In genomic region chr1:55572664-55573063, GRCm38 (mm10) we compare ENCODE assay signal across 22 mouse cellular contexts.
A peak's percentile ranks its signal among the peaks of the same experiment; 100 is the strongest.
DNase-seq lines count a peak whose midpoint lies in the region; ATAC-seq and TF ChIP-seq lines count a peak whose summit lies in the region.
"Had no signal": no experiment of that assay in that cellular context is flagged by ENCODE, and none has a peak within 500 bp of the region (broad histone marks: within the 10 kb centered on the region; RNA-seq: fewer than 3 reads in every experiment).

No protein-coding gene starts in this region.

- no peak overlapping the region for H3K4me3 ChIP-seq in gastrocnemius, adult 2 months
- H3K4me3 ChIP-seq in heart, embryonic 11.5 days (ENCODE audit: low read depth, low read length) = no peak overlapping the region
- H3K4me3 ChIP-seq in heart, adult 2 months = no peak overlapping the region
- H3K4me3 ChIP-seq in myocyte = no peak overlapping the region

- 60% methylated on average over 3 of the region's 3 CpGs for WGBS in heart, embryonic 11.5 days (ENCODE audit: insufficient replicate concordance)
- 84% methylated on average over 3 of the region's 3 CpGs for WGBS in heart, adult 2 months

- no peak for TF ChIP-seq POLR2A in heart, adult 2 months (IDR thresholded peaks at IDR 0.05; ENCODE audit: insufficient read depth, low read depth, low read length)
- no peak for TF ChIP-seq POLR2A in myocyte (IDR thresholded peaks at IDR 0.05; ENCODE audit: insufficient read length, low read depth)

- no peak for TF ChIP-seq EP300 in heart, adult 2 months (IDR thresholded peaks at IDR 0.05; ENCODE audit: insufficient read depth, low read depth, low read length)

- no peaks in the 10 kb centered on the region for H3K27me3 ChIP-seq in heart, embryonic 11.5 days (ENCODE audit: control insufficient read depth, insufficient read depth, low read length)
- H3K27me3 ChIP-seq in heart, adult 2 months (ENCODE audit: control insufficient read depth, insufficient read depth, low read length) = no peaks in the 10 kb centered on the region
- H3K27me3 ChIP-seq in myocyte (ENCODE audit: control insufficient read depth, insufficient read depth, insufficient read length) = no peaks in the 10 kb centered on the region
- H3K27me3 ChIP-seq: CH12.LX, Patski had no signal

- no peak overlapping the region for H3ac ChIP-seq in myocyte (ENCODE audit: control insufficient read depth, insufficient read length)

- no peak overlapping the region for H3K4me2 ChIP-seq in heart, embryonic 11.5 days
- H3K4me2 ChIP-seq in myocyte (ENCODE audit: low read depth) = no peak overlapping the region

- no peaks in the 10 kb centered on the region for H3K79me2 ChIP-seq in heart, adult 2 months (replicated peaks; ENCODE audit: control insufficient read depth, insufficient read depth, low read length)
- H3K79me2 ChIP-seq in myocyte (ENCODE audit: control insufficient read depth, insufficient read depth) = no peaks in the 10 kb centered on the region

- TF ChIP-seq CTCF in gastrocnemius, adult 2 months (IDR thresholded peaks at IDR 0.05) = no peak
- TF ChIP-seq CTCF in heart, adult 2 months (IDR thresholded peaks at IDR 0.05) = no peak

- H3K4me1 ChIP-seq in heart, embryonic 11.5 days (ENCODE audit: control insufficient read depth, insufficient read depth, low read length) = peaks cover 7% of the 10 kb centered on the region; the same call in 1 of the 2 replicates
- H3K4me1 ChIP-seq in heart, adult 2 months (ENCODE audit: control insufficient read depth, insufficient read depth, low read length) = peaks cover 13% of the 10 kb centered on the region

- no peak for DNase-seq in gastrocnemius, adult 2 months
- DNase-seq in gastrocnemius, postnatal 25 days = no peak
- DNase-seq in heart, adult 11 months = peak; percentile 88
- no peak for DNase-seq in heart, adult 2 months
- DNase-seq in heart, postnatal 36 days = no peak
- DNase-seq in left cerebral cortex, postnatal 10 days (ENCODE audit: extremely low spot score in 1 of 2, low spot score in 2 of 2) = no peak
- DNase-seq: adrenal gland, adult 2 months; adrenal gland, adult 8-10 months; adrenal gland, postnatal 10 days; adrenal gland, postnatal 14 days; adrenal gland, postnatal 25 days; adrenal gland, postnatal 36 days; B cell, adult 2 months; cerebellum, adult 11 months; cerebellum, adult 11-12 months had no signal

- H3K27ac ChIP-seq in gastrocnemius, adult 2 months = peak overlapping the region; percentile 28; the same call in 1 of the 2 replicates
- H3K27ac ChIP-seq in heart, embryonic 11.5 days (ENCODE audit: low read depth, low read length) = no peak overlapping the region
- 0 out of 2 replicates have a peak overlapping the region, but pooled peaks have one; percentile 15 for H3K27ac ChIP-seq in heart, adult 2 months

- H3K36me3 ChIP-seq in heart, embryonic 11.5 days (ENCODE audit: control insufficient read depth, insufficient read depth, low read length) = no peaks in the 10 kb centered on the region
- 0 out of 2 replicates have a peak, but pooled peaks cover 2% of the 10 kb centered on the region for H3K36me3 ChIP-seq in heart, adult 2 months (ENCODE audit: control insufficient read depth, insufficient read depth, low read length)
- no peaks in the 10 kb centered on the region for H3K36me3 ChIP-seq in myocyte (ENCODE audit: control insufficient read depth, insufficient read depth)
- H3K36me3 ChIP-seq: G1E had no signal

- no peaks in the 10 kb centered on the region for H3K9me3 ChIP-seq in heart, embryonic 11.5 days (replicated peaks; ENCODE audit: control insufficient read depth, low read length)
- H3K9me3 ChIP-seq: G1E had no signal

- no peak for ATAC-seq in heart, embryonic 11.5 days (replicated peaks; ENCODE audit: insufficient number of reproducible peaks, low FRiP score, low TSS enrichment)
- ATAC-seq: activated CD4-positive, CD25-positive, alpha-beta regulatory T cell, adult 4 months; CD4-positive, CD25-positive, alpha-beta regulatory T cell, adult 4 months; Patski had no signal

- H3K9ac ChIP-seq in heart, embryonic 11.5 days (ENCODE audit: low read depth, low read length) = no peak overlapping the region
- no peak overlapping the region for H3K9ac ChIP-seq in heart, adult 2 months (ENCODE audit: low read depth, low read length)

- intact Hi-C loops in gastrocnemius, adult 2 months (cut with DNase I) = loop anchor here (10.0 kb wide), 1 partner anchor 162 kb away; no protein-coding TSS in a partner anchor
- intact Hi-C loops in heart, adult 2 months (cut with DNase I) = no loop called here
- intact Hi-C loops in heart, postnatal 36 days (cut with DNase I) = loop anchor here (10.0 kb wide), 1 partner anchor 262 kb away; no protein-coding TSS in a partner anchor
- intact Hi-C loops in left cerebral cortex, postnatal 10 days (cut with DNase I) = no loop called here

TF ChIP-seq in myocyte, 11 proteins besides CTCF, POLR2A, EP300 and RAD21:
- peak; percentile 28 to 72 (median 70) for TF ChIP-seq MYOG (IDR thresholded peaks at IDR 0.05; ENCODE audit: control insufficient read depth in 1 of 3, insufficient read depth in 1 of 3, insufficient read length in 2 of 3, low read depth in 2 of 3)
- no peak for TF ChIP-seq POLR2AphosphoS2 (IDR thresholded peaks at IDR 0.05; ENCODE audit: insufficient read length, low read depth)
- TF ChIP-seq TCF3 (IDR thresholded peaks at IDR 0.05; ENCODE audit: insufficient read length, low read depth) = no peak
- TF ChIP-seq MAX (IDR thresholded peaks at IDR 0.05; ENCODE audit: low read depth) = no peak
- peak; percentile 51 to 77 (median 70) for TF ChIP-seq MYOD1 (IDR thresholded peaks at IDR 0.05; ENCODE audit: control insufficient read depth in 1 of 3, insufficient read length in 2 of 3, low read depth in 2 of 3)
- TF ChIP-seq TCF12 (IDR thresholded peaks at IDR 0.05; ENCODE audit: insufficient read depth, poor library complexity, severe bottlenecking) = no peak
- no peak for TF ChIP-seq REST (IDR thresholded peaks at IDR 0.05; ENCODE audit: insufficient read depth, insufficient read length)
- TF ChIP-seq SRF (IDR thresholded peaks at IDR 0.05; ENCODE audit: control insufficient read depth, insufficient read length, low read depth) = no peak
- no peak for TF ChIP-seq USF1 (IDR thresholded peaks at IDR 0.05; ENCODE audit: low read depth)

Comparison
In these comparisons a context has a peak if more than half of its experiments do, and no peak if none do; other contexts are left out.
1. intact Hi-C loops: an anchor here in gastrocnemius, adult 2 months (10.0 kb wide) and heart, postnatal 36 days (10.0 kb wide); none called in heart, adult 2 months and left cerebral cortex, postnatal 10 days.